Mouse (Mus musculus): ENCODE data around the gene 1700020D05Rik. TPM values are rescaled to one million over a fixed set of nuclear protein-coding genes. Genes with fewer than 3 reads are reported as not detected.

The 1700020D05Rik gene
- polyA plus RNA-seq, 1 experiment: 1.5 TPM

DNA sequence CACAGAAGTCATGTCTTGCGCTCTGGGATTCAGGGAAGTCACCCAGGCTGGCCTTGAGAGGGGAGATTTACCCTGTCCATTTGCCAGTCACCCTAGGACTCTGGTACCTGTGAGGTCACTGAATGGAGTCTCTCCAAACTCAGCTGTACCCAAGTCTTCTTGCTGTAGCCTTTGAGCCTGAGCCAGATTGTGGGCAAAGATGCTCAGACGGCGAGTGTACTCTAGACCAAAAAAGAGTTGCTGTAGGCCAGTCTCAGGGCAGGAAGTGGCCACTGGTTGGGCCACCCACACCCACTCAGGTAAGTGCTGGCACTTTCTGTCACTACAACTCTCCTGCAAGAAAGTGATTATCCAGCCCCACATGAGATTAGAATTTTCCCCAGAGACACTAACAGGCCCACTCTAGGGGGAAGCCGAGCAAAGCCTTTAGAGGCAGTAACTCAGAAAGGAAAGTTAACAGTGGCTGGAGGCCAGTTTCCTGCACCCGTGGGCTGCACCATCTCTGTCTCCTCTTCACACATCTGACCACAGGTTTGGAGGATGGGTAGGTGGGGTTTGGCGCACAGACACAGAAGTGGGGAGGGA lies 36.6 kb downstream of the 1700020D05Rik start:
- Histone ChIP-seq H3K27me3 (ENCODE audit: control insufficient read depth, insufficient read depth, low read length) (no peaks in the 10 kb centered on the region), H3K27ac (ENCODE audit: insufficient read depth, low read length) (peak overlapping the region; percentile 46), H3K4me3 (ENCODE audit: extremely low read depth, insufficient read depth, insufficient read length) (0 out of 2 replicates have a peak overlapping the region, but pooled peaks have one; percentile 19), H3K4me1 (ENCODE audit: control insufficient read depth, insufficient read depth, insufficient read length) (peaks cover 3% of the 10 kb centered on the region; the same call in 1 of the 2 replicates), H3K36me3 (ENCODE audit: control insufficient read depth, insufficient read depth, low read length) (peaks cover 16% of the 10 kb centered on the region)
- TF ChIP-seq CTCF (IDR thresholded peaks at IDR 0.05; ENCODE audit: extremely low read depth, insufficient read depth, insufficient read length, insufficient replicate concordance): no peak
- TF ChIP-seq POLR2A (IDR thresholded peaks at IDR 0.05; ENCODE audit: low read depth, low read length): no peak
- DNase-seq (ENCODE audit: low read depth in 1 of 2, low spot score in 2 of 2): no peak
- 58% methylated on average over 6 of the region's 6 CpGs for WGBS

DNA sequence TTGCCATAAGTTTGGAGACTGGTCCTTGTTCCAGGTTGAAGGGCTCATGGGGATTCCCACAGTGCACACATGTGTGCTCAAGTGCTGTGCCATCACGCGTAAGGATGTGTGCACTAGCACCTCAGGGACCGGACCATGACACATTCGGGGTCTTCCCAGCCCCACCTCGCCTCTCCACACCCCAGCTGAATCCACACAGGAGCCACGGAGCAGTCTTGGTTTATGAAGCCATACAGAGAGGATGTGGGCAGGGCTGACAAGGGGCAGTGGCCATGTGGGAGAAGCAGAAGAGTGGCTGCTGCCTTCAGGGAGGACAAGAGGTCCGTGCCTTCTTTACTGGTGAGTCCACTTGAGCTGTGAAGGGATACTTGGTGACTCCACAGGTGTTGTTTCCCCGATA lies 38.5 kb downstream of the 1700020D05Rik start:
- no peak overlapping the region for H3K4me3 ChIP-seq (ENCODE audit: extremely low read depth, insufficient read depth, insufficient read length)
- peaks cover 3% of the 10 kb centered on the region; the same call in 1 of the 2 replicates for H3K4me1 ChIP-seq (ENCODE audit: control insufficient read depth, insufficient read depth, insufficient read length)
- H3K27me3 ChIP-seq (ENCODE audit: control insufficient read depth, insufficient read depth, low read length): no peaks in the 10 kb centered on the region
- H3K27ac ChIP-seq (ENCODE audit: insufficient read depth, low read length): no peak overlapping the region
- 91% methylated on average over 8 of the region's 8 CpGs for WGBS
- TF ChIP-seq CTCF (IDR thresholded peaks at IDR 0.05; ENCODE audit: extremely low read depth, insufficient read depth, insufficient read length, insufficient replicate concordance): no peak
- no peak for TF ChIP-seq POLR2A (IDR thresholded peaks at IDR 0.05; ENCODE audit: low read depth, low read length)
- peaks cover 16% of the 10 kb centered on the region for H3K36me3 ChIP-seq (ENCODE audit: control insufficient read depth, insufficient read depth, low read length)
- DNase-seq (ENCODE audit: low read depth in 1 of 2, low spot score in 2 of 2): no peak

DNA sequence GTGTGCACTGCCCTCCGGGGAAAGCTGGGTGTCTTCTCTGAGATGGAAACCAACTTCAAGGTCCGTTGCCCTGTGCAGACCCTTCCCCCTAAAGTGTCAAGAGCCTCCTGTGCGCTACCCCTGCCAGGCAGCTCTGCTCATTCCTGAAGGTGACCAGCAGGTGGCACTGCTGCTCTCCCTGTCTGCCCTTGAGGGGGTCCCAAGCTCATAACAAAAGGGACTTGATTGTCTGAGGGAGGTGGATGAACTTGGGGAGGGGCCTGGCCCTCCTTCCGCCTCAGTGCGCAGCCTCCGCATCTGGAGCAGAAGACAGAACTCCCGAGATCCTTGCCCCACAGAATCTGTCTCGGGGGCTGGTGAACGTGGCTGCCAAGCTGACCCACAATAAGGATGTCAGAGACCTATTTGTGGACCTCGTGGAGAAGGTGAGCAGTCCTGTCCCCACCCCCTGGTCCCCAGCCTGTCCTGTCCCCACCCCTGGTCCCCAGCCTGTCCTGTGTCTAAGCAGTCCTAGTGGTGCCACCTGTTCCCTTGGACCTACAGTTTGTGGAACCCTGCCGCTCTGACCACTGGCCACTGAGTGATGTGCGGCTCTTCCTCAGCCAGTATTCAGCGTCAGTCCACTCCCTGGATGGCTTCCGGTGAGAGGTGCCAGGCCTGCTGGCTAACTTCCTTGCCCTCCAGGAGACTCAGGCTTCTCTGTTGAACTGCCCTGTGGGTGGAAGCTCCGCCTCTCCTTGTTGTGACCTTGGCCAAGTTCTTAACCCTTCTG lies 39.6 kb downstream of the 1700020D05Rik start:
- WGBS: 67% methylated on average over 15 of the region's 15 CpGs
- H3K27ac ChIP-seq (ENCODE audit: insufficient read depth, low read length): no peak overlapping the region
- peaks cover 16% of the 10 kb centered on the region for H3K36me3 ChIP-seq (ENCODE audit: control insufficient read depth, insufficient read depth, low read length)
- DNase-seq (ENCODE audit: low read depth in 1 of 2, low spot score in 2 of 2): peak in 1 of 2 experiments; percentile 41
- no peaks in the 10 kb centered on the region for H3K27me3 ChIP-seq (ENCODE audit: control insufficient read depth, insufficient read depth, low read length)
- no peak for TF ChIP-seq POLR2A (IDR thresholded peaks at IDR 0.05; ENCODE audit: low read depth, low read length)
- peak; percentile 90; the same call in 1 of the 2 replicates for TF ChIP-seq CTCF (IDR thresholded peaks at IDR 0.05; ENCODE audit: extremely low read depth, insufficient read depth, insufficient read length, insufficient replicate concordance)
- H3K4me3 ChIP-seq (ENCODE audit: extremely low read depth, insufficient read depth, insufficient read length): no peak overlapping the region
- peaks cover 3% of the 10 kb centered on the region; the same call in 1 of the 2 replicates for H3K4me1 ChIP-seq (ENCODE audit: control insufficient read depth, insufficient read depth, insufficient read length)

DNA sequence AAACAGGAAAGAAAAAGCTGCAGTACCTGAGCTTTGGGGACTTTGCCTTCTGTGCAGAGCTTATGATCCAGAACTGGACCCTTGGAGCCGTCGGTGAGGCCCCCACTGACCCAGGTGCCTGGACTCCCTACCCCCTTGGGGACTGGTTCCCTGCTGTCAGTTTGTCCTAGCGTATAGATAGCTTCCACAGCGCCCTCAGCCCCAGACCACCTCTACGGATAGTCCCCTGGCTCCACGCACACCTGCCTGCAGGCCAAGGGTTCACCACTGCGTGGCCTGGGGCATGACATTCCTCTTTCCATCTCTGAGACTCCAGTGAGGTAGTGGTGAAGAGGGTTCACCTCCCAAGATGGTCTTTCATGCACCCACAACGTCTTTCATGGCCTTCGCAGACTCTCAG lies 40.4 kb downstream of the 1700020D05Rik start:
- no peak for DNase-seq (ENCODE audit: low read depth in 1 of 2, low spot score in 2 of 2)
- 92% methylated on average over 9 of the region's 9 CpGs for WGBS
- H3K27me3 ChIP-seq (ENCODE audit: control insufficient read depth, insufficient read depth, low read length): no peaks in the 10 kb centered on the region
- H3K4me3 ChIP-seq (ENCODE audit: extremely low read depth, insufficient read depth, insufficient read length): no peak overlapping the region
- TF ChIP-seq CTCF (IDR thresholded peaks at IDR 0.05; ENCODE audit: extremely low read depth, insufficient read depth, insufficient read length, insufficient replicate concordance) (no peak), POLR2A (IDR thresholded peaks at IDR 0.05; ENCODE audit: low read depth, low read length) (no peak)
- H3K36me3 ChIP-seq (ENCODE audit: control insufficient read depth, insufficient read depth, low read length): peaks cover 16% of the 10 kb centered on the region
- H3K27ac ChIP-seq (ENCODE audit: insufficient read depth, low read length): no peak overlapping the region
- H3K4me1 ChIP-seq (ENCODE audit: control insufficient read depth, insufficient read depth, insufficient read length): peaks cover under 1% of the 10 kb centered on the region; the same call in 1 of the 2 replicates

DNA sequence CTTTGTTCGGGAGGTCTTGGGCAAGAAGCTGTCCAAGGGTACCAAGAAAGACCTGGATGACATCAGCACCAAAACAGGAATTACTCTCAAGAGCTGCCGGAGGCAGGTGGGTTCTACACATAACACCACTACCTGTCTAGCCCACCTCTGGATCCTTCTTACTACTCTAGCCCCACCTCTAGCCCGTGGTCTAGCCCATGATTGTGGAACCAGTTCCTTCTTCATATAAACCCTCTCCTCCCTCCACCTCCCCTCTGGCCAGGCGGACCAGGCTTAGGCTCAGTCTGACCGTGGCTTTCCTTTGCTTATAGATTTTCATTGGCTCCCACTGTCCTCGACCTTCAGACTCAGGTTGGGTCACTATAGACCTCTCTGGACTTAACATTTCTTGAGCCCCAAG lies 42.2 kb downstream of the 1700020D05Rik start:
- Histone ChIP-seq H3K4me3 (ENCODE audit: extremely low read depth, insufficient read depth, insufficient read length) (no peak overlapping the region), H3K27ac (ENCODE audit: insufficient read depth, low read length) (no peak overlapping the region), H3K4me1 (ENCODE audit: control insufficient read depth, insufficient read depth, insufficient read length) (peaks cover 10% of the 10 kb centered on the region), H3K27me3 (ENCODE audit: control insufficient read depth, insufficient read depth, low read length) (no peaks in the 10 kb centered on the region), H3K36me3 (ENCODE audit: control insufficient read depth, insufficient read depth, low read length) (peaks cover 14% of the 10 kb centered on the region)
- 81% methylated on average over 6 of the region's 6 CpGs for WGBS
- no peak for TF ChIP-seq CTCF (IDR thresholded peaks at IDR 0.05; ENCODE audit: extremely low read depth, insufficient read depth, insufficient read length, insufficient replicate concordance)
- TF ChIP-seq POLR2A (IDR thresholded peaks at IDR 0.05; ENCODE audit: low read depth, low read length): no peak
- no peak for DNase-seq (ENCODE audit: low read depth in 1 of 2, low spot score in 2 of 2)

DNA sequence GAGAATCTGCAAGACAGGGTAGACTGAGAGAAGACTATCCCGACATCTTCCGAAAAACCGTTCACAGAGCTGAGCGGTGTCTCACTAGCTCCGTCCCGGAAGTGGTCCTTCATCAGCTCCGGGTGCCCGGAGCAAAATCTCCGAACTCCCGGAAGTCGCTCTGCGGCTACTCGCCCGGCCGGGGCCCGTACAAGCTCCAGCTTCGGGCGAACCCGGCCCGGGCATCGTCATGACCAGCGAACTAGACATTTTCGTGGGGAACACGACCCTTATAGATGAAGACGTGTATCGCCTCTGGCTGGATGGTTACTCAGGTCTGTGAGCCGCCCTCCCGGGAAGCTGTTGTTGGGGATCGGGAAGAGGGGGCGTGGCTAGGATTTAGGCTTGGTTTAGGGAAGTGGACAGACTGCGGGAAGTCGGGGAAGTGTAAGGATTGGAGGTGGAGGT lies 43.1 kb downstream of the 1700020D05Rik start, which contains the start of gene Fibp:
Gene Fibp, plus strand, starts transcription at position 151 of the 447 bp plus-strand sequence.
- TF ChIP-seq CTCF (IDR thresholded peaks at IDR 0.05; ENCODE audit: extremely low read depth, insufficient read depth, insufficient read length, insufficient replicate concordance) (no peak), POLR2A (IDR thresholded peaks at IDR 0.05; ENCODE audit: low read depth, low read length) (peak; percentile 36; the same call in 1 of the 2 replicates)
- Histone ChIP-seq H3K4me3 (ENCODE audit: extremely low read depth, insufficient read depth, insufficient read length) (peak within 1 kb of the TSS; percentile 76), H3K27ac (ENCODE audit: insufficient read depth, low read length) (peak within 1 kb of the TSS; percentile 53), H3K36me3 (ENCODE audit: control insufficient read depth, insufficient read depth, low read length) (peaks cover 12% of the 10 kb centered on the region), H3K4me1 (ENCODE audit: control insufficient read depth, insufficient read depth, insufficient read length) (peaks cover 14% of the 10 kb centered on the region), H3K27me3 (ENCODE audit: control insufficient read depth, insufficient read depth, low read length) (no peaks in the 10 kb centered on the region)
- peak; percentile 75 to 84 for DNase-seq (ENCODE audit: low read depth in 1 of 2, low spot score in 2 of 2)
- WGBS: under 1% methylated on average over 32 of the region's 32 CpGs

All from spleen, adult 2 months (tissue).